ENCODE assay signal across 8 mouse cellular contexts in genomic region chr2:14074221-14074901, GRCm38 (mm10). TPM values are rescaled to one million over a fixed set of nuclear protein-coding genes. Genes with fewer than 3 reads are reported as not detected.
DNase-seq lines count a peak whose midpoint lies in the region; ATAC-seq and TF ChIP-seq lines count a peak whose summit lies in the region.

No protein-coding gene starts in this region.

- H3K27ac ChIP-seq in heart, adult 2 months = peak overlapping the region; percentile 100
- H3K27ac ChIP-seq in forebrain, embryonic 11.5 days (ENCODE audit: low read depth, low read length) = peak overlapping the region; percentile 82
- peak overlapping the region; percentile 98 for H3K27ac ChIP-seq in liver, embryonic 11.5 days (ENCODE audit: low read depth, low read length)
- peak overlapping the region; percentile 97 for H3K27ac ChIP-seq in small intestine, adult 2 months (ENCODE audit: insufficient read depth, low read depth, low read length)

- H3K9ac ChIP-seq in heart, adult 2 months (ENCODE audit: low read depth, low read length) = peak overlapping the region; percentile 94
- peak overlapping the region; percentile 80 for H3K9ac ChIP-seq in forebrain, embryonic 11.5 days (ENCODE audit: low read length)
- H3K9ac ChIP-seq in liver, embryonic 11.5 days (ENCODE audit: low read depth, low read length) = peak overlapping the region; percentile 98

- intact Hi-C loops in heart, adult 2 months (cut with DNase I) = no loop called here
- intact Hi-C loops in heart, postnatal 10 days (cut with DNase I) = loop anchor here (1.0 kb wide), 1 partner anchor 19 kb away; no protein-coding TSS in a partner anchor
- intact Hi-C loops in gastrocnemius, postnatal 14 days (cut with DNase I; ENCODE audit: low total_unique reads) = no loop called here

- H3K27me3 ChIP-seq in heart, adult 2 months (ENCODE audit: control insufficient read depth, insufficient read depth, low read length) = no peaks in the 10 kb centered on the region
- no peaks in the 10 kb centered on the region for H3K27me3 ChIP-seq in forebrain, embryonic 11.5 days (ENCODE audit: control insufficient read depth, insufficient read depth, low read length)
- no peaks in the 10 kb centered on the region for H3K27me3 ChIP-seq in liver, embryonic 11.5 days (replicated peaks; ENCODE audit: control insufficient read depth, insufficient read depth, low read length)
- H3K27me3 ChIP-seq in small intestine, adult 2 months (ENCODE audit: control insufficient read depth, insufficient read depth, low read length) = no peaks in the 10 kb centered on the region

- peaks cover 2% of the 10 kb centered on the region for H3K79me2 ChIP-seq in heart, adult 2 months (replicated peaks; ENCODE audit: control insufficient read depth, insufficient read depth, low read length)

- no peak for DNase-seq in heart, adult 2 months
- DNase-seq in heart, postnatal 10 days = no peak
- peak; percentile 45 for DNase-seq in ES-CJ7 (ENCODE audit: low read depth, low spot score)
- DNase-seq in forebrain, embryonic 11.5 days (ENCODE audit: low spot score) = no peak
- no peak for DNase-seq in liver, embryonic 11.5 days (ENCODE audit: low spot score)
- DNase-seq in gastrocnemius, postnatal 14 days = no peak
- no peak for DNase-seq in retina, postnatal 1 day

- peak overlapping the region; percentile 78 for H3K4me2 ChIP-seq in forebrain, embryonic 11.5 days (ENCODE audit: low read depth, low read length, severe bottlenecking)
- H3K4me2 ChIP-seq in liver, embryonic 11.5 days = peak overlapping the region; percentile 81

- H3K9me3 ChIP-seq in forebrain, embryonic 11.5 days (ENCODE audit: control insufficient read depth, low read length) = no peaks in the 10 kb centered on the region
- H3K9me3 ChIP-seq in liver, embryonic 11.5 days (ENCODE audit: control insufficient read depth, low read length) = no peaks in the 10 kb centered on the region

- ATAC-seq in forebrain, embryonic 11.5 days (replicated peaks; ENCODE audit: low FRiP score) = no peak; the same call in 1 of the 2 replicates
- ATAC-seq in liver, embryonic 11.5 days (replicated peaks; ENCODE audit: low FRiP score) = 0 out of 2 replicates have a peak, but pooled peaks have one; percentile 5

- no peak for TF ChIP-seq CTCF in heart, adult 2 months (IDR thresholded peaks at IDR 0.05)
- no peak for TF ChIP-seq CTCF in small intestine, adult 2 months (IDR thresholded peaks at IDR 0.05; ENCODE audit: extremely low read depth, insufficient read length, insufficient replicate concordance, low read depth, low read length)

- TF ChIP-seq POLR2A in heart, adult 2 months (IDR thresholded peaks at IDR 0.05; ENCODE audit: insufficient read depth, low read depth, low read length) = no peak
- TF ChIP-seq POLR2A in small intestine, adult 2 months (IDR thresholded peaks at IDR 0.05; ENCODE audit: low read depth, low read length) = no peak

- H3K36me3 ChIP-seq in heart, adult 2 months (ENCODE audit: control insufficient read depth, insufficient read depth, low read length) = peaks cover 10% of the 10 kb centered on the region
- no peaks in the 10 kb centered on the region for H3K36me3 ChIP-seq in forebrain, embryonic 11.5 days (ENCODE audit: control insufficient read depth, insufficient read depth, low read length)
- H3K36me3 ChIP-seq in liver, embryonic 11.5 days (ENCODE audit: control insufficient read depth, insufficient read depth, low read length) = no peaks in the 10 kb centered on the region
- no peaks in the 10 kb centered on the region for H3K36me3 ChIP-seq in small intestine, adult 2 months (ENCODE audit: control insufficient read depth, insufficient read depth, low read length)

- under 1% methylated on average over 38 of the region's 38 CpGs for WGBS in heart, adult 2 months
- WGBS in forebrain, embryonic 11.5 days = under 1% methylated on average over 38 of the region's 38 CpGs
- WGBS in liver, embryonic 11.5 days = 1% methylated on average over 38 of the region's 38 CpGs
- WGBS in small intestine, adult 2 months = under 1% methylated on average over 38 of the region's 38 CpGs

- H3K4me1 ChIP-seq in heart, adult 2 months (ENCODE audit: control insufficient read depth, insufficient read depth, low read length) = peaks cover 1% of the 10 kb centered on the region
- H3K4me1 ChIP-seq in forebrain, embryonic 11.5 days (replicated peaks; ENCODE audit: control insufficient read depth, insufficient read depth, low read length) = no peaks in the 10 kb centered on the region
- peaks cover 20% of the 10 kb centered on the region for H3K4me1 ChIP-seq in liver, embryonic 11.5 days (replicated peaks; ENCODE audit: control insufficient read depth, insufficient read depth, low read length)
- peaks cover 3% of the 10 kb centered on the region; the same call in 1 of the 2 replicates for H3K4me1 ChIP-seq in small intestine, adult 2 months (ENCODE audit: control insufficient read depth, insufficient read depth, insufficient read length, low read length)

- peak overlapping the region; percentile 89 for H3K4me3 ChIP-seq in heart, adult 2 months
- peak overlapping the region; percentile 84 for H3K4me3 ChIP-seq in forebrain, embryonic 11.5 days (ENCODE audit: low read depth, low read length)
- H3K4me3 ChIP-seq in liver, embryonic 11.5 days (ENCODE audit: low read depth, low read length) = peak overlapping the region; percentile 94
- H3K4me3 ChIP-seq in small intestine, adult 2 months (ENCODE audit: low read depth, low read length) = peak overlapping the region; percentile 97

- no peak for TF ChIP-seq EP300 in heart, adult 2 months (IDR thresholded peaks at IDR 0.05; ENCODE audit: insufficient read depth, low read depth, low read length)

RNA-seq across cellular contexts. Expression of gene Stam, which starts 0.5 kb away (rescaled TPM):
- total RNA-seq in heart, adult 2 months (2021) = 10 to 100 TPM; 23.0 to 23.9 TPM
- 8.8 and 13.9 TPM in 2 replicates for polyA plus RNA-seq in heart, adult 2 months (2012; rRNA removed)
- 10 to 100 TPM; 37.7 to 40.5 TPM for total RNA-seq in heart, postnatal 10 days (2021)
- polyA plus RNA-seq in forebrain, embryonic 11.5 days (2014; fragmentation: Nextera tagmentation; extraction: Ambion mirVana) = 96.0 and 109 TPM in 2 replicates
- polyA plus RNA-seq in liver, embryonic 11.5 days (2014; fragmentation: Nextera tagmentation; extraction: Ambion mirVana) = 52.4 and 55.1 TPM in 2 replicates
- 5.0 and 9.6 TPM in 2 replicates for polyA plus RNA-seq in small intestine, adult 2 months (2012; rRNA removed)
- 10 to 100 TPM; 23.2 to 25.3 TPM for total RNA-seq in gastrocnemius, postnatal 14 days (2021)

RNA-seq across cellular contexts. Expression of gene Hacd1, which starts 18.4 kb away (rescaled TPM):
- 10 to 100 TPM; 69.3 to 71.0 TPM for total RNA-seq in heart, adult 2 months (2021)
- 95.8 and 170 TPM in 2 replicates for polyA plus RNA-seq in heart, adult 2 months (2012; rRNA removed)
- total RNA-seq in heart, postnatal 10 days (2021) = 100 to 1,000 TPM; 214 TPM
- polyA plus RNA-seq in forebrain, embryonic 11.5 days (2014; fragmentation: Nextera tagmentation; extraction: Ambion mirVana) = 34.3 and 39.8 TPM in 2 replicates
- polyA plus RNA-seq in liver, embryonic 11.5 days (2014; fragmentation: Nextera tagmentation; extraction: Ambion mirVana) = 83.7 and 90.3 TPM in 2 replicates
- polyA plus RNA-seq in small intestine, adult 2 months (2012; rRNA removed) = 38.9 and 45.1 TPM in 2 replicates
- 100 to 1,000 TPM; 321 to 334 TPM for total RNA-seq in gastrocnemius, postnatal 14 days (2021)
